Mouse (Mus musculus) megakaryocyte, adult 5-6 weeks (primary cell): ENCODE results near the gene Dna2. TPM values are rescaled to one million over a fixed set of nuclear protein-coding genes. Genes with fewer than 3 reads are reported as not detected.

Experiments
- total RNA-seq, 2 experiments: library from RNA; stranded (forward) in 1 of 2; stranded (reverse) in 1 of 2; fragments of 153-499, 151-499 nt in 1 of 2; fragments of 221-1000, 200-1000 nt in 1 of 2; gene quantifications; 2 replicates each; pipeline versions ENCODE4 v1.2.3 to v1.2.4; 2015 to 2017

Dna2 gene
- total RNA-seq, 2 experiments from 2014 or later: 108 to 113 TPM

Other genes with a start within 250 kb of the Dna2 start
- gene Stox1, start 220.9 kb upstream of the Dna2 start, total RNA-seq (2015): 0.69 TPM in 1 of 2 replicates, not detected in the other
- not detected in 2 replicates for gene Stox1, start 220.9 kb upstream of the Dna2 start, total RNA-seq (2017)
- 86.7 and 88.1 TPM in 2 replicates for gene Ccar1, start 154.7 kb upstream of the Dna2 start, total RNA-seq (2015)
- gene Ccar1, start 154.7 kb upstream of the Dna2 start, total RNA-seq (2017): 82.6 and 111 TPM in 2 replicates
- gene Tet1, start 38.0 kb upstream of the Dna2 start, total RNA-seq (2015): 5.0 and 6.1 TPM in 2 replicates
- 0.95 and 1.7 TPM in 2 replicates for gene Tet1, start 38.0 kb upstream of the Dna2 start, total RNA-seq (2017)
- gene Slc25a16, start 26.4 kb upstream of the Dna2 start, total RNA-seq (2015): 21.9 and 23.4 TPM in 2 replicates
- 20.9 and 21.0 TPM in 2 replicates for gene Slc25a16, start 26.4 kb upstream of the Dna2 start, total RNA-seq (2017)
- gene Rufy2, start 33.2 kb downstream of the Dna2 start, total RNA-seq (2015): 6.6 and 7.0 TPM in 2 replicates
- 4.8 and 5.5 TPM in 2 replicates for gene Rufy2, start 33.2 kb downstream of the Dna2 start, total RNA-seq (2017)
- gene Hnrnph3, start 77.2 kb downstream of the Dna2 start, total RNA-seq (2015): 23.4 and 28.8 TPM in 2 replicates
- gene Hnrnph3, start 77.2 kb downstream of the Dna2 start, total RNA-seq (2017): 31.2 and 34.4 TPM in 2 replicates
- gene Pbld2, start 77.3 kb downstream of the Dna2 start, total RNA-seq (2015): not detected in 2 replicates
- gene Pbld2, start 77.3 kb downstream of the Dna2 start, total RNA-seq (2017): not detected in 2 replicates
- gene Pbld1, start 113.1 kb downstream of the Dna2 start, total RNA-seq (2015): 3.8 and 5.2 TPM in 2 replicates
- 1.7 and 2.0 TPM in 2 replicates for gene Pbld1, start 113.1 kb downstream of the Dna2 start, total RNA-seq (2017)
- gene Atoh7, start 152.6 kb downstream of the Dna2 start, total RNA-seq (2015): not detected in 2 replicates
- not detected in 2 replicates for gene Atoh7, start 152.6 kb downstream of the Dna2 start, total RNA-seq (2017)